Mouse (Mus musculus) embryonic fibroblast, embryonic 13.5 days (primary cell): ENCODE data around the gene Akap6. TPM values are rescaled to one million over a fixed set of nuclear protein-coding genes. Genes with fewer than 3 reads are reported as not detected.

Experiments used
- H3K27ac ChIP-seq: 2 replicates; pipeline ENCODE4 v1.5.1; 2012; ENCODE audit warnings: low read length, control low read depth, inconsistent platforms; ENCODE audit not compliant: insufficient read depth
- H3K4me1 ChIP-seq: 2 replicates; pipeline ENCODE4 v1.6.1; 2011; ENCODE audit warnings: low read length; ENCODE audit not compliant: control insufficient read depth, insufficient read depth
- H3K4me3 ChIP-seq: 2 replicates; pipeline ENCODE4 v1.5.1; 2011; ENCODE audit warnings: mild to moderate bottlenecking, control low read depth, low read length; ENCODE audit not compliant: insufficient read depth
- CTCF ChIP-seq: IDR thresholded peaks from 2 replicates; pipeline ENCODE4 v1.5.1; 2011; ENCODE audit warnings: mild to moderate bottlenecking, control low read depth, low read length, moderate library complexity, borderline replicate concordance; ENCODE audit not compliant: insufficient read depth
- POLR2A ChIP-seq: IDR thresholded peaks from 2 replicates; pipeline ENCODE4 v1.6.1; 2011; ENCODE audit warnings: low read depth, mild to moderate bottlenecking, control low read depth, low read length, moderate library complexity
- polyA plus RNA-seq: library from polyadenylated mRNA; stranded (reverse); fragments of >200 nt; gene quantifications from 2 replicates; pipeline ENCODE4 v1.2.4, GENCODE M21; 2011; ENCODE audit warnings: low read depth; ENCODE audit not compliant: missing spikeins, insufficient read length

Akap6 gene
- polyA plus RNA-seq, 1 experiment: 1.3 TPM

GRCm38 (mm10) chr12:52806273-52806672 lies 107.1 kb downstream of the Akap6 start:
- TF ChIP-seq POLR2A: no peak
- no peak for TF ChIP-seq CTCF
- H3K4me3 ChIP-seq: no peak overlapping the region

GRCm38 (mm10) chr12:52818588-52818987 lies 119.4 kb downstream of the Akap6 start:
- no peak for TF ChIP-seq CTCF
- TF ChIP-seq POLR2A: no peak
- peaks cover 2% of the 10 kb centered on the region; the same call in 1 of the 2 replicates for H3K4me1 ChIP-seq
- H3K27ac ChIP-seq: peak overlapping the region; percentile 98
- H3K4me3 ChIP-seq: no peak overlapping the region

More at GRCm38 (mm10) chr12:52806273-52806672, 107.1 kb downstream of the Akap6 start:
- H3K27ac ChIP-seq: no peak overlapping the region
- H3K4me1 ChIP-seq: no peaks in the 10 kb centered on the region

- TF ChIP-seq POLR2A (no peak), CTCF (no peak)
- Histone ChIP-seq H3K4me1 (peaks cover 6% of the 10 kb centered on the region), H3K27ac (no peak overlapping the region), H3K4me3 (no peak overlapping the region)
Observed at GRCm38 (mm10) chr12:52824774-52825173, 125.6 kb downstream of the Akap6 start.

GRCm38 (mm10) chr12:52828944-52829736 lies 130.0 kb downstream of the Akap6 start:
- TF ChIP-seq POLR2A: no peak
- TF ChIP-seq CTCF: no peak
- Histone ChIP-seq H3K4me3 (no peak overlapping the region), H3K27ac (peak overlapping the region; percentile 89), H3K4me1 (peaks cover 10% of the 10 kb centered on the region)

GRCm38 (mm10) chr12:52831782-52832181 lies 132.6 kb downstream of the Akap6 start:
- Histone ChIP-seq H3K4me1 (peaks cover 24% of the 10 kb centered on the region), H3K27ac (peak overlapping the region; percentile 81), H3K4me3 (no peak overlapping the region)
- TF ChIP-seq CTCF (no peak), POLR2A (no peak)

GRCm38 (mm10) chr12:52832230-52832629 lies 133.0 kb downstream of the Akap6 start:
- no peak for TF ChIP-seq POLR2A
- peak; percentile 38; the same call in 1 of the 2 replicates for TF ChIP-seq CTCF
- H3K4me1 ChIP-seq: peaks cover 24% of the 10 kb centered on the region
- no peak overlapping the region for H3K4me3 ChIP-seq
- H3K27ac ChIP-seq: peak overlapping the region; percentile 81

- no peak overlapping the region for H3K27ac ChIP-seq
- H3K4me3 ChIP-seq: no peak overlapping the region
- H3K4me1 ChIP-seq: peaks cover 24% of the 10 kb centered on the region
- TF ChIP-seq CTCF (no peak), POLR2A (no peak)
Observed at GRCm38 (mm10) chr12:52833141-52833540, 134.0 kb downstream of the Akap6 start.

GRCm38 (mm10) chr12:52834074-52834473 lies 134.9 kb downstream of the Akap6 start:
- no peak for TF ChIP-seq CTCF
- no peak for TF ChIP-seq POLR2A
- Histone ChIP-seq H3K27ac (no peak overlapping the region), H3K4me3 (no peak overlapping the region), H3K4me1 (peaks cover 20% of the 10 kb centered on the region)

- H3K27ac ChIP-seq: peak overlapping the region; percentile 65
- TF ChIP-seq POLR2A (no peak), CTCF (no peak)
Observed at GRCm38 (mm10) chr12:52834781-52835279, 135.6 kb downstream of the Akap6 start.

GRCm38 (mm10) chr12:52835291-52835742 lies 136.1 kb downstream of the Akap6 start:
- no peak overlapping the region for H3K4me3 ChIP-seq
- TF ChIP-seq POLR2A (no peak; the same call in 1 of the 2 replicates), CTCF (no peak)
- H3K27ac ChIP-seq: peak overlapping the region; percentile 65
- H3K4me1 ChIP-seq: peaks cover 20% of the 10 kb centered on the region

More at GRCm38 (mm10) chr12:52834781-52835279, 135.6 kb downstream of the Akap6 start:
- no peak overlapping the region for H3K4me3 ChIP-seq
- H3K4me1 ChIP-seq: peaks cover 20% of the 10 kb centered on the region
